8 mouse cellular contexts compared by ENCODE assay signal in the genomic region with DNA sequence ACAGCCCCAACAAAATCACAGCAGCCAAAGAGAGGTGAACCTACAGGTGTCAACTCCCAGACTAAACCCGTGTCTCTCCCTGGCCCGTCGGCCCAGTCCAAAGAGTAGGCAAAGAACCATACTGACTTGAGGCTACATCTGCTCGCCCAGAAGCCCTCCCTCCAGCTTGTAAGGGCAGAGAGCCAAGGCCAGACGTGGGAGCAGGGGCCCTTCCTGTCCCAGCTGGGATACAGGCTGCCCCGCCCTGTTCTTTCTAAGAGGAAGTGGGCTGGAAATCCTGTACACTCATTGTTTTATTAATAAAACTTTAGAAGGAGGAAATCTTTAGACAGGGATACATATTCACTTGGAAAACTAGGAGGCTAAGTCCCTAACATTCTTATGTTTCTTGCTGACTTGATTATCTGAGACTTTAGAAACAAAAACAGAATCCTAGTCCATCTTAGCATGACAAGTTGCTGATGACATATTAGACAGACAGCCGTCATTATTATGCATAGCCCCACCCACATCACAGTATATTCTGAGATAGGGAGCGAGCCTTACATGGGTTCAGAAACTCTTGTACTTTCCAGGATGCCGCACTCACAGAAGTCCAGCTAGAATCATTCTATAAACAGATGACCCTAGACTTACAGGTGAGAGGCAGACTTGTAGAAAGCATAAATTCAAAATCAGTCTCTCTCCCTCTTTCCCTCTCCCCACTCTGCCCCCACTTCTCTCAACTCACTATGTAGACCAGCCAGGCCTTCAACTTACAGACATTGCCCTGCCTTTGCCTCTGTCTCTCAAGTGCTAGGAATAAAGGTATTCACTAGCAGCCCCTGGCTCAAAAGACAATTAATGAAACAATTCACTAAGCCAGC.
DNase-seq lines count a peak whose midpoint lies in the region; ATAC-seq and TF ChIP-seq lines count a peak whose summit lies in the region.

No protein-coding gene starts in this region.

- peak overlapping the region; percentile 34; the same call in 1 of the 2 replicates for H3K27ac ChIP-seq in neural tube, embryonic 13.5 days (replicated peaks)
- no peak overlapping the region for H3K27ac ChIP-seq in hindbrain, embryonic 16.5 days (ENCODE audit: low read depth, low read length)
- H3K27ac ChIP-seq in liver, embryonic 15.5 days (replicated peaks): peak overlapping the region; percentile 54
- peak overlapping the region; percentile 55 for H3K27ac ChIP-seq in spleen, adult 2 months (ENCODE audit: insufficient read depth, low read length)

- TF ChIP-seq CTCF in spleen, adult 2 months (IDR thresholded peaks at IDR 0.05; ENCODE audit: extremely low read depth, insufficient read depth, insufficient read length, insufficient replicate concordance): no peak

- H3K27me3 ChIP-seq in neural tube, embryonic 13.5 days: no peaks in the 10 kb centered on the region
- H3K27me3 ChIP-seq in hindbrain, embryonic 16.5 days (replicated peaks; ENCODE audit: control insufficient read depth, insufficient read depth, low read length): no peaks in the 10 kb centered on the region
- H3K27me3 ChIP-seq in liver, embryonic 15.5 days: no peaks in the 10 kb centered on the region
- H3K27me3 ChIP-seq in spleen, adult 2 months (ENCODE audit: control insufficient read depth, insufficient read depth, low read length): no peaks in the 10 kb centered on the region

- H3K9me3 ChIP-seq in neural tube, embryonic 13.5 days: no peaks in the 10 kb centered on the region
- no peaks in the 10 kb centered on the region for H3K9me3 ChIP-seq in hindbrain, embryonic 16.5 days (ENCODE audit: control insufficient read depth, low read length)
- no peaks in the 10 kb centered on the region for H3K9me3 ChIP-seq in liver, embryonic 15.5 days (replicated peaks)

- ATAC-seq in neural tube, embryonic 13.5 days (ENCODE audit: low read depth): peak; percentile 53; the same call in 1 of the 2 replicates
- ATAC-seq in hindbrain, embryonic 16.5 days: peak; percentile 63; the same call in 1 of the 2 replicates
- ATAC-seq in liver, embryonic 15.5 days (ENCODE audit: insufficient read depth): peak; percentile 40; the same call in 1 of the 2 replicates

- no peak overlapping the region for H3K9ac ChIP-seq in neural tube, embryonic 13.5 days
- no peak overlapping the region for H3K9ac ChIP-seq in hindbrain, embryonic 16.5 days (ENCODE audit: low read depth, low read length)
- H3K9ac ChIP-seq in liver, embryonic 15.5 days: no peak overlapping the region

- H3K4me3 ChIP-seq in neural tube, embryonic 13.5 days: no peak overlapping the region
- H3K4me3 ChIP-seq in hindbrain, embryonic 16.5 days (ENCODE audit: low read length): no peak overlapping the region
- no peak overlapping the region for H3K4me3 ChIP-seq in liver, embryonic 15.5 days (replicated peaks)
- no peak overlapping the region for H3K4me3 ChIP-seq in spleen, adult 2 months (ENCODE audit: extremely low read depth, insufficient read depth, insufficient read length)

- peaks cover 11% of the 10 kb centered on the region for H3K4me1 ChIP-seq in neural tube, embryonic 13.5 days (replicated peaks)
- H3K4me1 ChIP-seq in hindbrain, embryonic 16.5 days (ENCODE audit: control insufficient read depth, insufficient read depth, low read depth, low read length): no peaks in the 10 kb centered on the region
- H3K4me1 ChIP-seq in liver, embryonic 15.5 days (replicated peaks): peaks cover 9% of the 10 kb centered on the region
- H3K4me1 ChIP-seq in spleen, adult 2 months (ENCODE audit: control insufficient read depth, insufficient read depth, insufficient read length): peaks cover 17% of the 10 kb centered on the region

- no peak overlapping the region for H3K4me2 ChIP-seq in neural tube, embryonic 13.5 days
- H3K4me2 ChIP-seq in hindbrain, embryonic 16.5 days (ENCODE audit: low read length): no peak overlapping the region
- H3K4me2 ChIP-seq in liver, embryonic 15.5 days: no peak overlapping the region

- 70% methylated on average over 9 of the region's 9 CpGs for WGBS in neural tube, embryonic 13.5 days
- WGBS in hindbrain, embryonic 16.5 days: 70% methylated on average over 9 of the region's 9 CpGs
- 43% methylated on average over 9 of the region's 9 CpGs for WGBS in liver, embryonic 15.5 days (ENCODE audit: insufficient replicate concordance)
- WGBS in spleen, adult 2 months: 29% methylated on average over 9 of the region's 9 CpGs

- no peaks in the 10 kb centered on the region for H3K36me3 ChIP-seq in neural tube, embryonic 13.5 days
- no peaks in the 10 kb centered on the region for H3K36me3 ChIP-seq in hindbrain, embryonic 16.5 days (ENCODE audit: control insufficient read depth, insufficient read depth, low read length)
- 0 out of 2 replicates have a peak, but pooled peaks cover under 1% of the 10 kb centered on the region for H3K36me3 ChIP-seq in liver, embryonic 15.5 days (replicated peaks)
- no peaks in the 10 kb centered on the region for H3K36me3 ChIP-seq in spleen, adult 2 months (ENCODE audit: control insufficient read depth, insufficient read depth, low read length)

- no peak for TF ChIP-seq POLR2A in spleen, adult 2 months (IDR thresholded peaks at IDR 0.05; ENCODE audit: low read depth, low read length)

- no peak for DNase-seq in neural tube, embryonic 10.5 days (ENCODE audit: extremely low spot score, low spot score)
- DNase-seq in gastrocnemius, adult 18-20 months (ENCODE audit: low spot score): peak; percentile 84
- peak in 1 of 2 experiments; percentile 39 for DNase-seq in spleen, adult 2 months (ENCODE audit: low read depth in 1 of 2, low spot score in 2 of 2)
- no peak for DNase-seq in natural killer cell, adult 2 months (ENCODE audit: low spot score in 2 of 2)
- DNase-seq in right cerebral cortex, postnatal 10 days (ENCODE audit: low spot score in 2 of 2): no peak
